Mouse (Mus musculus): ENCODE data around the gene Lars2. TPM values are rescaled to one million over a fixed set of nuclear protein-coding genes. Genes with fewer than 3 reads are reported as not detected.

Lars2 gene
- polyA plus RNA-seq, 1 experiment from 2014 or later = 999 TPM

- peak overlapping the region; percentile 62 for H3K4me3 ChIP-seq (replicated peaks)
- H3K4me1 ChIP-seq (replicated peaks) = peaks cover 48% of the 10 kb centered on the region
- WGBS = 85% methylated on average over 18 of the region's 18 CpGs
Measured at GRCm38 (mm10) chr9:123480253-123480921, 113.7 kb downstream of the Lars2 start.

DNA sequence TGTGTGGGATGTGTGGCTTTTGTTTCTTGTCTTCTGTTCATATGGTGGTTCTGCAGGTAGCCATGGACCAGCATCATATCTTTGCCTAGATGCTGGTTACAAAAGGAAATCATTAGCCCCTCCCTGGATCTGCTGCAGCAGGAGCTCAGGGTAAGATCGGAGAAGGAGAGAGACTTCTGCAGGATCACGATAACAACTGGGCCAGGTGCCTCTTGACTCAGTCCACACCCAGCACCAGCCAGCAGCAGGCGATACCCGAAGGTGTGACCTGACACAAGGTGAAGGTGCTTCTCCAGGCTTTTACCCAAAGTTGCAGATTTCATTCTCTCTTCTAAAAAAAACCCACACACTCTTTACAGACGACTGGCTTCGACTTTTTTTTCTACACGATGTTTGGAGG, 114.4 kb downstream of the Lars2 start:
- ATAC-seq = no peak
- Histone ChIP-seq H3K4me3 (replicated peaks) (peak overlapping the region; percentile 62), H3K4me2 (replicated peaks) (peak overlapping the region; percentile 63), H3K27ac (no peak overlapping the region), H3K4me1 (replicated peaks) (peaks cover 48% of the 10 kb centered on the region), H3K36me3 (no peaks in the 10 kb centered on the region), H3K27me3 (no peaks in the 10 kb centered on the region), H3K9ac (replicated peaks) (peak overlapping the region; percentile 44; the same call in 1 of the 2 replicates), H3K9me3 (no peaks in the 10 kb centered on the region)
- 83% methylated on average over 7 of the region's 7 CpGs for WGBS

More at GRCm38 (mm10) chr9:123480253-123480921, 113.7 kb downstream of the Lars2 start:
- no peaks in the 10 kb centered on the region for H3K9me3 ChIP-seq
- peak overlapping the region; percentile 63 for H3K4me2 ChIP-seq (replicated peaks)
- H3K9ac ChIP-seq (replicated peaks) = no peak overlapping the region
- no peak for ATAC-seq
- H3K27me3 ChIP-seq = no peaks in the 10 kb centered on the region
- no peak overlapping the region for H3K27ac ChIP-seq
- no peaks in the 10 kb centered on the region for H3K36me3 ChIP-seq

DNA sequence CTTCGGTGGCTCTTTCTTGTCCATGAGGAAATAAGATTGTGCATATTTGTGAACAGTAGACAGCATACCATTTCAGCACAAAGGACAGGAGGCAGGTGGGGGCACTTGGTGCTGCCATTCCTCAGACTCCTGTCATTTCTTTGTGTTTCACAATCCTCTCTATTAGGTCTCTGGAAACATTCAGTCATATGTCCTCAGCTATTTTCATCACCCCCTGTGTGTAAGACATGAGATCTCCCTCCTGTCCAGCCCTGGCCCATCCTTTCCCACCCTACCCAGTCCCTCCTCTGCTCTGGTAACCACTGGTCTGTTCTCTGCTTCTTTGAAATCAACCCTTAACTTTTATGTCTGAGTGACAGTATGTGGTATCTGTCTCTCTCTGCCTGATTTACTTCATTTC, 116.9 kb downstream of the Lars2 start:
- H3K4me1 ChIP-seq (replicated peaks) = peaks cover 53% of the 10 kb centered on the region
- H3K4me3 ChIP-seq (replicated peaks) = no peak overlapping the region
- no peaks in the 10 kb centered on the region for H3K9me3 ChIP-seq
- H3K4me2 ChIP-seq (replicated peaks) = no peak overlapping the region
- no peak for ATAC-seq
- WGBS = 93% methylated on average over 1 of the region's 1 CpGs
- no peaks in the 10 kb centered on the region for H3K36me3 ChIP-seq
- H3K27me3 ChIP-seq = no peaks in the 10 kb centered on the region
- no peak overlapping the region for H3K9ac ChIP-seq (replicated peaks)
- no peak overlapping the region for H3K27ac ChIP-seq

DNA sequence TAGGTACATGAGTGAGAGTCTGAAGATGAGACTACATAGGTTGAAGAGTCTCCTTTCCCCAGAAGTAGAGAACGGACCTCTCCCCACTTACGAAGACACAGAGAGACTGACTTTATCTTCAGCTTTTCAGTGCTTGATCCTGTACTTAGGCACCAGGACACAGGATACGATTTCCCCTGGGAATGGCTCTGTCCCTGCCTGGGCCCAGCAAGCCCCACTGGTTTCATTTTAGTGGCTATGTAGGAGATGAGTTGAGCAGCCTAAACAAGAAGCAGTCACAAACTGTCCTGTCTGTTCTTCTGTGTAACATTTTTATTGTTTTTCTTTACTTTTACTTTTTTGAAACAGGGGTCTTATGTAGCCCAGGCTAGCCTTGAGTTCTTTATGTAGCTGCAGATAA, 118.1 kb downstream of the Lars2 start:
- 96% methylated on average over 3 of the region's 3 CpGs for WGBS
- H3K9ac ChIP-seq (replicated peaks) = no peak overlapping the region
- H3K4me3 ChIP-seq (replicated peaks) = no peak overlapping the region
- no peaks in the 10 kb centered on the region for H3K36me3 ChIP-seq
- H3K4me2 ChIP-seq (replicated peaks) = no peak overlapping the region
- no peaks in the 10 kb centered on the region for H3K9me3 ChIP-seq
- H3K4me1 ChIP-seq (replicated peaks) = peaks cover 42% of the 10 kb centered on the region
- no peaks in the 10 kb centered on the region for H3K27me3 ChIP-seq
- no peak overlapping the region for H3K27ac ChIP-seq
- ATAC-seq = no peak

- no peak overlapping the region for H3K9ac ChIP-seq (replicated peaks)
- H3K4me1 ChIP-seq (replicated peaks) = peaks cover 38% of the 10 kb centered on the region
- no peaks in the 10 kb centered on the region for H3K9me3 ChIP-seq
- no peak overlapping the region for H3K4me2 ChIP-seq (replicated peaks)
- 91% methylated on average over 4 of the region's 4 CpGs for WGBS
- no peak overlapping the region for H3K27ac ChIP-seq
- no peaks in the 10 kb centered on the region for H3K27me3 ChIP-seq
- no peak overlapping the region for H3K4me3 ChIP-seq (replicated peaks)
- H3K36me3 ChIP-seq = no peaks in the 10 kb centered on the region
- ATAC-seq = no peak
Measured at GRCm38 (mm10) chr9:123485561-123485960, 118.8 kb downstream of the Lars2 start.

GRCm38 (mm10) chr9:123486635-123487034, 119.9 kb downstream of the Lars2 start:
- H3K9me3 ChIP-seq = no peaks in the 10 kb centered on the region
- no peak overlapping the region for H3K4me3 ChIP-seq (replicated peaks)
- no peaks in the 10 kb centered on the region for H3K27me3 ChIP-seq
- WGBS = 79% methylated on average over 3 of the region's 3 CpGs
- peaks cover 30% of the 10 kb centered on the region for H3K4me1 ChIP-seq (replicated peaks)
- H3K36me3 ChIP-seq = no peaks in the 10 kb centered on the region
- no peak overlapping the region for H3K4me2 ChIP-seq (replicated peaks)
- H3K27ac ChIP-seq = no peak overlapping the region
- no peak for ATAC-seq
- no peak overlapping the region for H3K9ac ChIP-seq (replicated peaks)

DNA sequence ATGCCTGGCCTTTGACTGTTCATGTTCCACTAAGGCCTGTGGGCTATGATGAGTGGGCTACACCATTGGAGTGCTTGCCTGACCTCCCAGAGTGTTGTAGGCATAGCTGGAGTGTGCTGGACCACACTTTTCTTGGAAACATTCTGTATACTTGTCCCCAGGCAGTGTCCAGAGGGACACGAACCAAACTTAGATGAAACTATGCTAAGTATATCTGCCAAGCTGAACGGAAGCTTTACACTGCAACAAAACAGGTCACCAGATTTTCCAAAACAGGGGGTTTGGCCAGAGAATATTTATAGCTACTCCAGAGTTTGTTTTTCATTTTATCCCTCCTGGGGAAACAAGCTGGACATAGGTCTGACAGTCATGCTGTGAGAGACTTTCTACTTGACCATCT, 122.3 kb downstream of the Lars2 start:
- H3K27ac ChIP-seq = no peak overlapping the region
- peaks cover 18% of the 10 kb centered on the region for H3K4me1 ChIP-seq (replicated peaks)
- H3K4me2 ChIP-seq (replicated peaks) = no peak overlapping the region
- H3K36me3 ChIP-seq = no peaks in the 10 kb centered on the region
- no peaks in the 10 kb centered on the region for H3K27me3 ChIP-seq
- no peak for ATAC-seq
- no peak overlapping the region for H3K9ac ChIP-seq (replicated peaks)
- no peak overlapping the region for H3K4me3 ChIP-seq (replicated peaks)
- WGBS = 94% methylated on average over 2 of the region's 2 CpGs
- H3K9me3 ChIP-seq = no peaks in the 10 kb centered on the region

GRCm38 (mm10) chr9:123489727-123490343, 123.1 kb downstream of the Lars2 start:
- Histone ChIP-seq H3K9me3 (no peaks in the 10 kb centered on the region), H3K9ac (replicated peaks) (no peak overlapping the region), H3K36me3 (no peaks in the 10 kb centered on the region), H3K27ac (no peak overlapping the region), H3K4me3 (replicated peaks) (no peak overlapping the region), H3K4me1 (replicated peaks) (peaks cover 18% of the 10 kb centered on the region), H3K27me3 (no peaks in the 10 kb centered on the region), H3K4me2 (replicated peaks) (no peak overlapping the region)
- no peak for ATAC-seq
- 77% methylated on average over 9 of the region's 9 CpGs for WGBS

GRCm38 (mm10) chr9:123490930-123491329, 124.2 kb downstream of the Lars2 start:
- H3K4me3 ChIP-seq (replicated peaks) = no peak overlapping the region
- H3K9me3 ChIP-seq = no peaks in the 10 kb centered on the region
- H3K27ac ChIP-seq = no peak overlapping the region
- H3K4me1 ChIP-seq (replicated peaks) = peaks cover 18% of the 10 kb centered on the region
- ATAC-seq = 0 out of 2 replicates have a peak, but pooled peaks have one; percentile 30
- no peaks in the 10 kb centered on the region for H3K27me3 ChIP-seq
- H3K9ac ChIP-seq (replicated peaks) = no peak overlapping the region
- no peaks in the 10 kb centered on the region for H3K36me3 ChIP-seq
- no peak overlapping the region for H3K4me2 ChIP-seq (replicated peaks)
- WGBS = 76% methylated on average over 5 of the region's 5 CpGs

DNA sequence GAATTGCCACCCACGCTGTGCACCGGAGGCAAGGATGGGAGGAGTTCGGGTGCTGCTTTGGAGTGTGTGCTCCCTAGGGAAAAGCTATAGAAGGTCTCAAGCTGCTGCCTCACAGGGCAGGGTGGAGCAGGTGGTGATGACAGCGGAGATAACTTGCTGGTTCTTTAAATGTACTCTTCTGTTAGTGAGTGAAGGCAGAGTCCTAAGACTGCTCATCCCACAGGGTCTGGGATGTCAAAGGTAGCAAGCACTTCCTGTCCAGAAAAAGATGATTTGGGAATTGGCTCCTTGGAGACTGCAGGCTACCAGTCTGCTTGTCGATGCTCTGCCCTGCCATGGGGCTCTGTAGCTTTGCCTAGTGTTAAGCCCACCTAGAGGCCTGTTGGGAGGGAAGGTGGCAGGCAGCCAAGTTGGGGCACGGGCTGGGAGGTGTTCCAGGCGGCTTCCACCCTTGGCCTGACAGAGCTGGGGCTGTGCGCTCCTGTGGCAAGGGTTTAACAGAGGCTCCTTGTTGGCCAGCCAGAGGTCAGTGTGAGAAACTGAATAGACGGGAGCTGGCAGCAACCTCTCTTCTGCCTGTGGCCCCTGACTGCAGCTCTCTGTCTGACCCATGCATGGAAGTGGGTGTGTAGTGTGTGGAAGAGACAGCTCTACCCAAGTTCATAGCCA, 125.3 kb downstream of the Lars2 start:
- H3K27me3 ChIP-seq = no peaks in the 10 kb centered on the region
- H3K27ac ChIP-seq = 0 out of 2 replicates have a peak overlapping the region, but pooled peaks have one; percentile 19
- H3K4me2 ChIP-seq (replicated peaks) = no peak overlapping the region
- peaks cover 16% of the 10 kb centered on the region for H3K4me1 ChIP-seq (replicated peaks)
- WGBS = 67% methylated on average over 9 of the region's 9 CpGs
- no peak overlapping the region for H3K4me3 ChIP-seq (replicated peaks)
- no peaks in the 10 kb centered on the region for H3K36me3 ChIP-seq
- peak; percentile 84 for ATAC-seq
- no peaks in the 10 kb centered on the region for H3K9me3 ChIP-seq
- no peak overlapping the region for H3K9ac ChIP-seq (replicated peaks)

- Histone ChIP-seq H3K4me1 (replicated peaks) (peaks cover 11% of the 10 kb centered on the region), H3K4me2 (replicated peaks) (no peak overlapping the region), H3K9me3 (no peaks in the 10 kb centered on the region), H3K9ac (replicated peaks) (no peak overlapping the region), H3K27me3 (no peaks in the 10 kb centered on the region), H3K4me3 (replicated peaks) (no peak overlapping the region), H3K36me3 (no peaks in the 10 kb centered on the region), H3K27ac (no peak overlapping the region)
- ATAC-seq = no peak
- WGBS = 25% methylated on average over 13 of the region's 13 CpGs
Measured at GRCm38 (mm10) chr9:123496665-123497064, 129.9 kb downstream of the Lars2 start.

DNA sequence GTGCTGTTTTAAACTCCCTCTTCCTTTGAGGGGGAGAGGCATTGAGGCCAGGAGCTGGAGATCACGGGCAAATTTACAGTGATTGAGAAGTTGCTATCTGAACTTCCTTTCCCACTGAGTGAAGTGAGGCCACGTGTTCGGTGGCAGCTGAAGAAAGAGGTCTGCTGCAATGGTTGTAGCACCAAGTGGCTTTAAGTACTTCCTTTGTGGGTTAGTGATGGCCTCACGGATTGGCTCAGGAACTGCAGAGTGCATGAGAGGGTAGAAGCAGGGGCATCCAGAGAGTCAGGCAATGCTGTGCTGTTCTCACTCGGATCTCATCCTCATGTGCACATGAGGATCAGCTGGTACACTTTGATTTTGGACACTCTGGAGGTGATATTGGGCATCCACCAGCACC, 131.2 kb downstream of the Lars2 start:
- WGBS = 85% methylated on average over 5 of the region's 5 CpGs
- no peak for ATAC-seq
- peaks cover 2% of the 10 kb centered on the region for H3K36me3 ChIP-seq
- no peak overlapping the region for H3K9ac ChIP-seq (replicated peaks)
- H3K4me2 ChIP-seq (replicated peaks) = no peak overlapping the region
- no peaks in the 10 kb centered on the region for H3K27me3 ChIP-seq
- H3K9me3 ChIP-seq = no peaks in the 10 kb centered on the region
- H3K27ac ChIP-seq = no peak overlapping the region
- H3K4me1 ChIP-seq (replicated peaks) = peaks cover 3% of the 10 kb centered on the region; the same call in 1 of the 2 replicates
- H3K4me3 ChIP-seq (replicated peaks) = no peak overlapping the region

Data from midbrain, embryonic 13.5 days (tissue).